Mouse (Mus musculus) cerebellum, adult 11 months (tissue): ENCODE data around the gene Hcrtr2.

Experiments
- DNase-seq: peaks from one replicate; pipeline ENCODE4 v3.0.0; 2022

Gene Hcrtr2

DNA sequence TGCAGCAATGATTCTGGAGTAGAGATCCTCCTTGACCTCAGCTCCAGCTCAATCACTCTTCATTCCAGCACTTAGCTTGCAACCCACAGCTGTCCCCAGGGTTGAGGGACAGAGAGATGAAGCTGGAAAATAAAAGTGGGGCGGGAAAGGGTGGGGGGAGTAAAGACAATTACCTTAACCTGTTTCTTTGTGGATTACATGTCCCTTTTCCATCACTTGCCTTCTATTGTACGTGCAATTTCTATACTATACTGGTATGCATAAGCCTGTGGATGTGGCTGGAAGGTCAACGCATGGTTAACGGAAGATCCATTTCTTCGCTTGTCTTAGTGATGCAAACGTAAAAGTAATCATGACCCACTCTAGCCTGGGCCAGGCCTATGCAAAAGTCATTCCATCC, at the start of gene Hcrtr2:
Hcrtr2 (minus strand) TSS at position 101 of the 400 bp plus-strand sequence.
- DNase-seq: no peak

DNA sequence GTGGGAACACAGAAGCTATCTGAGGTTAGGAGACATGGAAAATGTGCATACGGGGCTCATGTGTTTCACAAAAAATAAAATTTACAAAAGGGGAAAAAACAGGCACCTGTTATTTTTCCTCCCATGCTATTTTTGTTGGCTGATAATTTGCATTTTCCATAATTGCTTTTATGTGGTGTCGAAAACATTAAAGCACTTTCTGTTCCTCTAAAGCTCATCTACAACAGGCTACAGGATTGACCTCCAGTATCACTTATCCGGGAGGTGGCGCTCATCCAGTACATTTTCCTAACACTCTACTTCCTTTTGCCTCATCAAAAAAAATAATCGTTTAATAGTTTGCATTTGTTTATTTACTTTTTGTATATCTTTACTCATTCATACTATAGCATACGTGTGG, 41.2 kb upstream of the Hcrtr2 start:
- no peak for DNase-seq

DNA sequence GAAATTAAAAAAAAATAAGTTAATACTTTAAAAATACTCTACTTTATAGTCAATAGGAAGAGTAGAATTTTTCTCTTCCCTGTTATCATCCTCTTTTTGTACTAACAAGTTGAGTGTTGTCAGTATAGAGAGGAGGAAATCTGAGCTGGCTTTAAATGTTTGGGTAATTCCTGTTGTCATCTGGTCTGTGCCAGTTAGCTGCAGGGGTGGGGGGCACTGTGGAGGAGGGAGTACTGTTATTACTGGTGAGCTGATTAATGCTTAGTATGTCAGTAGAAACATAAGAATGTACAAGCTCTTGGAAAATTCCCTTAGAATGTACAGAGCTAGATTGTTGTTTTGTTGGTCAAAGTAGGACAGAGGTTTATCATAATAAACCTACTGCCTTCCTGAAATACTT, 36.7 kb upstream of the Hcrtr2 start:
- no peak for DNase-seq

DNA sequence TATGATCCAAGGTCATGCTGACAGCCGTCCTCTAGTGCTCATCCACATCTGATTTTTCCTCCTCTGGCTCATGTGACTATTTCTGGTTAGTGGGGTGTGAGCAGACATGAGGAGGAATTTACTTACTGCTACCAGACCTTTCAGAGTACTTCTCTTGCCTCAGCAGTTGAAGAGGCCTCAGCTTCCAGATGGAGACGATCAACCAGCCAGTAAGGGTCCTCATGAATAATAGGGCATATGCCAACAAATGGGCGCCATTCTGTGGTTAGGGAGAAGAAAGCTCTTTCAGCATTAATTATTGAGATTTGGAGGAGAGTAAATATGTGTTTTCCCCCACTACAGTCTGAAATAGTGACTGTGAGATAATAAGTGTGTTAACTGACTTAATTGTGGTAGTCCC, 28.7 kb upstream of the Hcrtr2 start:
- no peak for DNase-seq

DNA sequence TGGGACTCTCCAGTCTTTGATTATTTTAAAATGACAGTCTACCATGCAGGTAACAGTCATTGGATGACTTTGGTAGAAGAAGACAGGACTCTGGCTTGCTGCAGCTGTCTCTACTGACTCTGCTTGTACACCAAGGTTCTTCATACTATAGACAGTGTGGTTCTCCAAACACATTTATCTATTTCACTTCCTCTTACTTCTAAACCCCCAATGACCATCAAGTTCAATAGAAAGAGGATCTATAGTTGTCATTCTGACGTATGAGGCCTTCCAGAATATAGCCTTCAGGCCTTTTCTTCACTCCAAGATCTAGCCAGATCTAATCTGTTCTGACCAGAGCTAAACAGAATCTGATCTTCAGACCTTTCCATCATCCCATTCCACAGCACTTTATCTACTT, 23.6 kb upstream of the Hcrtr2 start:
- DNase-seq: no peak

DNA sequence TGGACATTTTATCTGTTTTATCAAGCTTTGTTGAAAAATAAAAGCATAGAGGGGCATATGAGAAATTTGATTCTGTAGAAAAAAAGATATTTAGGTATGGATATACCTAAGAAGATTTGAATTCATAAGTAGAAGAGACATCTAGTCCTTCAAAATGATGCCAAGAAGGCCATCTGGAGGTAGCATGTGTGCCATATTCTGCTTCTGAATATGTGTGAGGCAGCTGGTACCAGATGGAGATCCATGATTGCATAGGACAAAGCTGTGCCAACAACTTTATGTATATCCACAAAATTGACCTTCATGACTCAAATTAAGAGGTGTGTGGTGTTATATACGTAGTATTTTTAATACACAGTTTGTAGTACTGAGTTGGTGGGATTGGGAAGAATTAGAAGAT, 7.4 kb upstream of the Hcrtr2 start:
- DNase-seq: peak; percentile 5

DNA sequence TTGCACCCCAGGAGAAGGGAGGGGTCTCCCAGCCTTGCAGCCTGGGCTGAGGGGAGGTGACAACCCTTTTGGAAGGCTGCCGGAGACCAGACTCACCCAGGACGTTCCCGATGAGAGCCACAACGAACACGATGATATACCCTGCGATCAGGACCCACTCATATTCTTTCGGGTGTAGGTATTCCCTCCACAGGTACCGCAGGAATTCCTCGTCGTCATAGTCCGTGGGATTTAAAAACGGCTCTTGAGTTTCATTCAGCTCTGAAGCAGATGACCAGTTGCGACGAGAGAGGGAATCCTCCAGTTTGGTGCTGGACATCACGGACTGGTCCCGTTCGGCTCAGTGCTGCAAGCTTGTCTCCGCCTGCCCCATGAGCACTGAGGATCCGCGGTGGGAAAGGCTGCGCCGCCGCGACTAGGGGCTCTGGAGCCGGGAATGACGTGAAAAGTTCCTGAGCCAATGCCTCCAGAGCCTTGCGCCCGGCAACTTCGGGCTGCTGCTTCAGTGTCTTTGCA, 412 bp downstream of the Hcrtr2 start:
- DNase-seq: no peak

DNA sequence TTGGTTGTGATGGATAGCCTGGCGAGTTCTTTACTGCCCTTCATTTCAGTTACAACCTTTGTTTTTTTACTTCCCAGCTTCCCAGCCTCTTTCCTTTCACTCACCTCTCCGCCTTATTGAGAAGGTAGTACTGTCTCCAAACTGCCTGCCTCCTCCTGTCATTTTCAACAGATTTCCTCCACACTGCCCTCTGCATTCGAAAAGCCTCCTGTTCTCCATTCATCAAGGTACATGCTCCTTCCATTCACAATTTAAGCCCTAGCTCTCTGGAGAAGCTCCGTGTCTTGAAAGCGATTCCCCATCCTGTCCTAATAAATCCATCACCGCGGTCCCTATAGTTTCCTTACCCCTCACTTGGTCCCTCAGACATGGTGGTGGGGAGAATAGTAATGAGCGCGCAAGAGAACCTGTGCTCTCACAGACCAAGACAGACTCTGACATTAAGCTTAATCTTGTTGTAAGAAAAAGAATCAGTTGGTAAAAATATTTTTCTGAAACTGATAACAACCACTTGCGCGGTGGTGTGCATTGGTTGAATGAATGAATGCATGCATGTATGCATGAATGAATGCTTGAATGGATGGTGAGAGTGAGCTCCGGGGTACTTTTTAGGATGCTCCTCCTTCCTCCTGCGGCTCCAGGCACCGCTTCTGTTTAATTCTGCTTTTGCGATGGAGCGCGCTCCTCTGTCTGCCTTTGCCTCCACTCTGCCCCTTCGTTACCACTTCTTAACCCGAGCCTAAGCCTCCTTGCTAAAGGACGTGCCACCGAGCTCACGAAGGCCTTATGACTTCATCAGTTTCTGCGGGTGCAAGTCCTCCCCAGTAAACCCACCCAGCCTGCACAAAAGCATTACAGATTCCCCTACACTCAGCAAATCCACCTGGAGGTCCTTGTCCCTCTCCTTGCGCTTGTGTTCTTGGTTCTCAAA, 1.3 kb downstream of the Hcrtr2 start:
- no peak for DNase-seq

DNA sequence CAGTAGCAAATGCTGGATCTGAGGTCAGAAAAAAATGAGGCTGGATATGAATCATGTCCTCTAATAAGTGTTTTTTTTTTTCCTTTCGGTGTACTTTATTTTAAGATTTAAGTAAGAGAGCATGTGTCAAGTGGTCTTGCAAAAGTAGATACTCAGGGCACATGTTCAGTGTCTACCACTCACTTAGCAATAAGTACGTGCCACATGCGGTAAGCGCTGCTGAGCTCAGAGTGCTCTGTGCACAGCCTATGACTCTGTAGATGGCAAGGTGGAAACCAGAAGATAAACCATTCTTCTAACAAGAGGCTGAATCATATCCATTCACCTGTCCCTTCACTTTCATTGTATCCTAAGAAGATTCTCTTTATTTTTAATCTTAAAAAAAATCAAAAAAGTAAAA, 2.1 kb downstream of the Hcrtr2 start:
- DNase-seq: no peak

DNA sequence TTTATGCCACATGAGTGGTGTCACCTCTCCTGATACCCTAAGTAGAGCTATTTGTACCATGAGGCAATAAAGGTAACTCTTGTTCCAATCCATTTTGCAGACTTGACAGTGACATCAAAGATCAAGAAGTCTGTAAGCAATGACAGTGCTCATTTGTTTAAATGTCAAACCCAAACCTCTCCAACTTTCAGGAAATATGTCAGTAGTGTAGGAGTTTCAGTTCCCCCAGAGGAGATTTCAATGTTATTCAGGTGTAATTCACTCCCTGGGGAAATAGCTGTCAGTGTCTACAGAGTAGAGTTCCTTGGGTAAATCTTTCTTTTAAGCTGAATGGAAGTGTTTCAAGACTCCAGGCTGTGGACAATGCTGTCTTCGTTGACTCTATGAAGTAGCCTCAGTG, 2.9 kb downstream of the Hcrtr2 start:
- no peak for DNase-seq

DNA sequence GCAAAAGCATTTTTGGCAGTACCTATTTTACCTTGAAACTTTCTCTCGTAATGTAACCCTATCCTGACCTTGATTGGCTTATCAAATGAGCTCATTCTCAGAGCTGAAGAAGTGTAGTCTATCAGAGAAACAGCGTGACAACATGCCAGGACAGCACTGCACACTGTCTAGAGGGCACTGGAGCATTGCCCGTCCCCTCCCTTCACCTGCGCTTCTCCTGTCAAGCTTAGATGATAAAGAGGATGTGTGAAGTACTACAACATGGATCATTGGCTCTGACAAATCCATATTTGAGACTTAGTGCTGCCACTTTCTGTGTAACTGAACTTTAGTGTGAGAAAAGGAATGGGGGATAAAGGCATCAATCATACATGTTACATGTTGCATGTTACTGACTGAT, 5.4 kb downstream of the Hcrtr2 start:
- no peak for DNase-seq

DNA sequence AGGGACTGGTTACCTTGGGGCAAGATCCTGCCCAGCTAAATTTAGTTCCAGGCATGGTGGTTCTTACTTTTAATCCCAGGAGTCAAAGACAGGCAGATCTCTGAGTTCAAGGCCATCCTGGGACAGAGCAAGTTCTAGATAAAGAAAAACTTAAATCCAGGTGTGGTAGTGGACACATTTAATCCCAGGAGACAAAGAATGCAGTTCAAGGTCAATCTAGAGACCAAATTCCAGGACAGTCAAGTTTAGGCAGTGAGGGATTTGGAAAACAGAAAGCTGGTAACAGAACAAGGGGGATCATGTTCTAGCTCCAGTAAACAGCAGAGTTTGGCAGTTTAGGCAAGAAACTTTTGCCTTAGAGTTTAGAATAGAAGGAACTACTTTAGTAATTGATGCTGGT, 8.6 kb downstream of the Hcrtr2 start:
- DNase-seq: no peak

DNA sequence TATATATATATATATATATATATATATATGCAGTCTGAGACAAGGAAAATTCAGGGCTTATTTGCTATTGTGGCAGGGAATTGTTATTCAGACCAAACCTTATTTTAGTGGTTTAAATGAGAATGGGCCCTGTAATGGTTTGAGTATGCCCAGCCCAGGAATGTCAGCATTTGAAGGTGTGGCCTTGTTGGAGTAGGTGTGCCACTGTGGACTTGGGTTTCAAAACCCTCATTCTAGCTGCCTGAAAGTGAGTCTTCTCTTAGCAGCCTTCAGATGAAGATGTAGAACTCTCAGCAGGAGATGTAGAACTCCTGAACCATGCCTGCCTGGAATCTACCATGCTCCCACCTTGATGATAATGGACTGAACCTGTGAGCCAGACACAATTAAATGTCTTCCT, 9.7 kb downstream of the Hcrtr2 start:
- no peak for DNase-seq

DNA sequence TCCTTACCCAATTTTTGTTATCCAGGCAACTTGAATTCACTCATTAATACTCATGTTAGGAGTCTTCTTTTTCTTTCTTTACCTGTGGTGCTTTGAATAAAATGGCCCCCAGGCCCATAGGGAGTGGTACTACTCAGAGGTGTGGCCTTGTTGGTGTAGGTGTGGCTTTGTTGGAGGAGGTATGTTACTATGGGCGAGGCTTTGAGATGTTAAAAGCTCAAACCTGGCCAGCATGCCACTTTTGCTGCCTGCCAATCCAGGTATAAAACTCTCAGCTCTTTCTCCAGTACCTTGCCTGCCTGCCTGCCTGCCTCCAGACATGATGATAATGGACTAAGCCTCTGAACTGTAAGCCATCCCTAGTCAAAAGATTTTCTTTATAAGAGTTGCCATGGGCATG, 11.4 kb downstream of the Hcrtr2 start:
- no peak for DNase-seq

DNA sequence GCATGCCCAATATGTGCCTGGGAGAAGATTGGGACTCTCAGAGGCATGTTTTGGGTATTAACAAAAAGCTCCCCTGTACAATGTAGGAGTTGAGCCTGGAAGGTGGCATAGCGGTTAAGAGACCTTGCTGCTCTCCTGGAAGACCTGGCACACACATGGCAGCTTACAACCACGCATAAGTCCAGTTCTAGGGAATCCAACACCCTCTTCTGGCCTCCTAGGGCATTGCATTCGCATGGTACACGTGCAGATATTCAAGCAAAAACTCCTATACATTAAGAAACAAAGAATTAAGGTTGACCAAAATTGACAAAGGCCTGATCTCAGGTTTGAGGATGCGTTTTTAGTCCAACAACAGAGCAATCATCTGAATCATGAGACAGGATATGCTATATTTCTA, 32.3 kb downstream of the Hcrtr2 start:
- DNase-seq: no peak

DNA sequence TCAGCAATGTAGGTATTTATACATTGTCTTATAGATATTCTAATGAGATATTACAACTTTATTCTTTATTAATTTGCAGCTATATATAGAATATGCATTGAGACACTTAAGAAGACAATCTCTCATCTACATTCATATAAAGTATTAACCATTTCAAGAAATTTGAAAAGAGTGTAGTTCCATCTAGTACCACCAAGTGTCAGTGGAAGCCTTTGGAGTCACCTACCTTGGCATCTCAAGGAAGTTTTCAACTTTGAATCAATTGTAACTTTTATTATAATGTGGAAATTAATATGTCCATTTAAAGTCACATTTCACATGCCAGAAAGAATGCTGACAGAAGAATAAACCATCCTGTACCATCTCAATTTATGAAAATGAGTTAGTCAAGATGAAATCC, 52.8 kb downstream of the Hcrtr2 start:
- DNase-seq: no peak

DNA sequence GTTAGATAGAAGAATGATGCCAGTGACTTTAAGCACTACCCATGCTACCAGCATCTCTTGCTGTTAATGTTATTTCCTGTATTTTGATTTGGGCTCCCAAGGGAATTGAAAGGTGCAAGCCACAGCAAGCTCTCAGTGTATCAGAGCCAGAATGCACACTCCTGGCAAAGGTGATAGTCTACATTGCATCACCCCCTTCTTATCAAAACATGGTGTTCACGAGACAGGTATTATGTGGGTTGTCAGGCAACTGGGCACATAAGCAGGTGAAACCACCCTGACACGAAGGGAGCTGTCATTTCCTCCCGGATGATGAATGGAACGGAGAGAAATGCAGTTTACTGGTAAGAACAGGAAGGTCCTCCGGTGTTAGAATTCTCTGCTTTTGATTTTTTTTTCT, 65.9 kb downstream of the Hcrtr2 start:
- no peak for DNase-seq

DNA sequence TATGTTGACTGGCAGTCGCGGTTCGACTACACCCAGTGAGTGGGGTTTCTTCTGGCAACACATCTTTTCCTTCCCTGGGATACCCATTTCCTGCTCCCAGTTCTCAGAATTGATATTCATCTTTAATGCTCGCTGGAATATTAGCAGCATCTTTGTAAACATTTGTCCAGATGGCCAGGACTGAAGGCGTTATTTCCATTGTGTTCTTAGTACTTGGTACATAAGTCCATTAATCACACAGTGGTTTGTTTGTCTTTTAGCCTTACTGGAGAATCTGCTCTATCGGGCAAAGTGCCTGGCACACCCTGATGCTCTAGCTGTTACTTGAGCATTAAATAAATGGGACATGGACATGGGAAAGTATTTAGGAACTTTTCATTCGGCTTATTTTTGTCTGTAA, 71.1 kb downstream of the Hcrtr2 start:
- DNase-seq: no peak

DNA sequence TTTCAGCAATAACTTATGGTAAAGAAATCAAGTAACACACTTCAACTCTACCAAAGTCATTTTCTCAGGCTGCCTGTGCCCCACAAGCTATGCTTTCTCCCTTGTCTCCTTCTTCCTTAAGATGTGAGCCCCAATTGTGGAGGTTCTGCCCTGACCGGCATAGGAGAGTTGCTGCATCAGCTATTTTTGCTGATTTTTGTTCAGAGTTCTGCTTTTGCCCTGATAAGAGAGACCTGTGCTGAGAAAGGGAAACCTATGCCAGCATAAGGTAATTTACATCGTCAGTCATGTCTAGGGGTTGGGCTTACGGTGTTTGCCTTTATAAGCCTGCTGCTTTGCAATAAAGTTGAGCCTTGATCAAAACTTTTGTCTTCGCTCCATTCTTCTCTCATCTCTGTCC, 71.5 kb downstream of the Hcrtr2 start:
- DNase-seq: no peak

DNA sequence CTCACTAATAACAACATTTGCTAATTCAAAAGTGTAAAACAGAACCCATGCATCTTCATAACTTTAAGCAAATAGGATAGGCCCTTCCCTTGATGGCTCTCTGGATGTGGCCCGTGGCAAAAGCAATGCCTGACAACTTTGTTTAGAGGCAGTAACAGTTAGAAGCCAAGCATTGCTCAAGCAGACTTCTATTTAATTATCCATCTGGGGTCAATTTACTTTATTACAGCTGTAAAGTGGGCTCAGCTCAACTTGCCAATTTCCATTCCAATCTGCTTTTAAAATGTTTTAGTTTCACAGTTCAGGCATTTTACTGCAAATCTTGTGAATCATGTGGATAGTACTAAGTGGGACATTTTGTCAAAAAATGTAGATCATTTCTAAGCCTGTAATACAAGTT, 81.3 kb downstream of the Hcrtr2 start:
- DNase-seq: no peak

DNA sequence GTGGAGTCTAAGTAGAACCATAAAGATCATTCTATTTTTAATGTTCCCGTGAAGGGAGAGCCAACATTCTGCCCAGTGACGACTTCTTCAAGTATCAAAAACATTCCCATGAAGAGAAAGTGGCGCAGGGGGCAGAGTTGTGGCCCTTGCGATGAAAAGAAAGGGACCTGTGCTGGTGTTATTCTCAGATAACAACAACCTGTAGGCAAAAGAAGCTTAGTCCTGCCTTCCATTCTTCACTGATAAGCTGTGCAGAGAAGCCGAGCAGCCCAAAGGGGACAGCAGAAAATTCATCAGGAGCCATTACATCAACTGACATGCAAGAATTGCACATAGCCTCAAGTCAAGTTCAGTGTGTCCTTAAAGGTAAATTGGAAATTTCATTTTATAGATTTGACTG, 85.7 kb downstream of the Hcrtr2 start:
- DNase-seq: no peak

DNA sequence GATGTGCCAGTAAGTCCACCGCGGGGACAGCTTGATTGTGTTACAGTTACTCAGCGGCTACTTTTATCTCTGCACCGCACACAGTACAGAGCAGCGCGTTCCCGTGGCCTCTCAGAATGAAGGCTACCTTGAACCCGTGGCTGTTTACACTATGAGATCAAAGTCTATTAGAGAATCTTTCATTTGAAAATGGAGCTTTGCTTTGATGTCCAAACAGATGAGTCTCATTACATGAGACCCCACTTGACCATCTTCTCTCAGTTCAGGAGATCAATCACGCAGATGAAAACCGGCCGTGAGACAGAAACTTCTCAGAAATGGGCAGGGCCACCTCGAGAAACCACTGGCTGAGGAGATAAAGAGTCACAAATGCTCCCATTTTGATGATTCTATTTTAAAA, 86.4 kb downstream of the Hcrtr2 start:
- no peak for DNase-seq

DNA sequence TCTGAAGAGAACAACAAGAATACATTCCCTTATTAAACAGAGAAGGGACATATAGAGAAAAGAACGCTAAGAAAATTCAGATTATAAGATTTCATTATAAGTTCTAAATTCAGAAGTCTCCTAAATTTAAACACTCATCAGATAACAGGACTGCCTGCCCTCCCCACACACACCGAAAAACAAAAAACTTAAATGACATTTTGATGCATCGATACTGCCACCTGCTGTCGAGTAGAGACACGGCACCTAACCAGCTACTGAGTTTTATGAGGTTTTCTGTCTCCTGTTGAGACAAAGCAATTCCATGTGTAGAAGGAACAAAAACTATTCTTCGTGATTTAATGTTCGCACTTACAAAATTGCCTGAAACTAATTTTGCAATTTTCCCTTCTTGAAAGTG, 87.0 kb downstream of the Hcrtr2 start:
- peak; percentile 22 for DNase-seq

DNA sequence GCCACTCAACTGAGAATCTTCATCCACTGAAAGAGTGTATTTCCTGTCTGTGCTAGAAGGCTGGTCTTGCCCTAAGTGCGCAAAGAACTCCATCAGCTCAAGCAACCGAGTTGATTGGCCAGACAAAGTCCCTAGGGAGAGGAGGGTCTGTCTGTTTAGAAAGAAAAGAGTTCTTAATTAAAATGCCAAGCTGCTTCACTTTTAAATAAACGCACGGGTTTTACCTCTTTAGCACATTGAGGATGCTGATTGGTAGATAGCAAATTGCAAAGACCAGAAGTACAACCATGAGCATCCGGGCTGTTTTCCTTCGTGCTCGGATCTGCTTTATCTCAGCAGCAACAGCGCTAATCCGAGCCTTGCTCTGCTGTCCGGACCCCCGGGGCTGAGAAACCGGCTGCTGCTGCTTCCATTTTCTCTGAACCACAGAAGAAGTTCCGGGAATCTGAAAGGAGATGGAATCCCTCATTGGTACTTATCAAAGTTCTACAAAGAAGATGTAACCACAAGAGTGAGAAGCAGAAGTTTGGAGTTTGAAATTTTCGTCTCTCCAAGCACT, 87.6 kb downstream of the Hcrtr2 start:
- DNase-seq: no peak

DNA sequence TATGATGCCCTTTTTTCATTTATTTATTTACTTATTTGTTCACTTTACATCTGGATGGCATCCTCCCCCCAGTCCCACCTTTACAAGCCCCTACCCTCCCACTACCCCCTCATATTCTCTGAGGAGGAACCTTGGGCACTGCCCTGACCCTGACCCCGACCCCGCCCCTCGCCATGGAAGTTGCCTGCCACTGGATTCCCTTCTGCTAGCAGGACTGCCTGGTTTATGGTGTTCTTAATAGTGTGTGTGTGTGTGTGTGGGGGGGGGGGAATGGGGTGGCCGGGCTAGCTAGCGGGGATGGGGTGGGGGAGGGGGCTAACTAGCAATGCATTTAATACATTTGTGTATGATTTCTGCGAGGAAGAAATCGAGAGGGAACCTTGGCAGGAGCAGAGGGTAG, 88.8 kb downstream of the Hcrtr2 start:
- no peak for DNase-seq
